Mouse (Mus musculus) forebrain, embryonic 14.5 days (tissue): ENCODE measurements around the gene Vps35. TPM values are rescaled to one million over a fixed set of nuclear protein-coding genes. Genes with fewer than 3 reads are reported as not detected.

ENCODE experiments used
- ATAC-seq: fragments of 200-750 bp; cut with Nextera tagmentation; 2 replicates; pipeline ENCODE4 v1.8.0; 2017; ENCODE audit warnings: mild to moderate bottlenecking, moderate library complexity
- DNase-seq: peaks from one replicate; pipeline ENCODE4 v3.0.0-alpha.2; 2015; ENCODE audit warnings: low spot score
- H3K27ac ChIP-seq: fragments of 300-500 bp; sonication (generic); 2 replicates; pipeline ENCODE4 v1.5.1; 2014; ENCODE audit warnings: low read depth, mild to moderate bottlenecking, control low read depth, low read length, moderate library complexity
- H3K27me3 ChIP-seq: fragments of 300-500 bp; sonication (generic); replicated peaks from 2 replicates; pipeline ENCODE4 v1.6.1; 2014; ENCODE audit warnings: low read length, control low read depth, mixed read lengths; ENCODE audit not compliant: control insufficient read depth, insufficient read depth
- H3K36me3 ChIP-seq: fragments of 300-500 bp; sonication (generic); 2 replicates; pipeline ENCODE4 v1.6.1; 2014; ENCODE audit warnings: low read length, control low read depth; ENCODE audit not compliant: control insufficient read depth, insufficient read depth
- H3K4me1 ChIP-seq: fragments of 300-500 bp; sonication (generic); 2 replicates; pipeline ENCODE4 v1.6.1; 2014; ENCODE audit warnings: antibody characterized with exemption, low read length, control low read depth; ENCODE audit not compliant: control insufficient read depth, insufficient read depth
- H3K4me2 ChIP-seq: fragments of 300-500 bp; sonication (generic); 2 replicates; pipeline ENCODE4 v1.6.1; 2014; ENCODE audit warnings: mild to moderate bottlenecking, control low read depth, low read length
- H3K4me3 ChIP-seq: fragments of 300-500 bp; sonication (generic); 2 replicates; pipeline ENCODE4 v1.5.1; 2014; ENCODE audit warnings: low read depth, low read length, control low read depth
- H3K9ac ChIP-seq: fragments of 300-500 bp; sonication (generic); 2 replicates; pipeline ENCODE4 v1.6.1; 2014; ENCODE audit warnings: mild to moderate bottlenecking, low read length, control low read depth, moderate library complexity
- H3K9me3 ChIP-seq: fragments of 300-500 bp; sonication (generic); replicated peaks from 2 replicates; pipeline ENCODE4 v1.6.1; 2016; ENCODE audit warnings: low read length, control low read depth, mixed read lengths; ENCODE audit not compliant: control insufficient read depth
- WGBS: fragments of 180-500 bp; shearing (Covaris S2); extraction: QIAGEN DNeasy Blood & Tissue Kit; methylation state at CpG from one replicate; pipeline ENCODE4 v1.1.7; 2014; 5-methylcytosine and 5-hydroxymethylcytosine counted together
- polyA plus RNA-seq: library from polyadenylated mRNA; unstranded; fragments of >200 nt; fragmentation: Nextera tagmentation; extraction: Ambion mirVana; gene quantifications from 2 replicates; pipeline ENCODE4 v1.2.1, GENCODE M21; 2014

The Vps35 gene
- polyA plus RNA-seq, 1 experiment from 2014 or later, result 183 TPM

DNA sequence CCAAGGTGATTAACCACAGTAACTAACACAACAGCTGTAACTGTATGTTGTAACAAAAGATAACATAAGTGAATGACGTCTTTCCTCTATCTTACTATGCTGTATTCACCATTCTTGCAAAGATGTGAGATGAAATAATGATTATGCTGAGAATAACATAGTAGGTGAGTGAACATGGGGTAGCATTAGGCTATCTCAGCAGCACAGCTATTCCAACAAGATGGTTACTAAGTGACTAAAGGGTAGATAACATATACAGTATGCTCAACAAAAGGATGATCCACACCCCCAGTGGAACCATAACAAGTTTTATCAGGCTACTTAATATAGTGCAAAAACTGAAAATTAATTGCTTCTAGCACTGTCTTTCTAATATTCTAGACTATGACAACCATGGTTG lies 12.8 kb downstream of the Vps35 start:
- H3K4me1 ChIP-seq, result no peaks in the 10 kb centered on the region
- H3K9ac ChIP-seq, result no peak overlapping the region
- H3K27me3 ChIP-seq, result no peaks in the 10 kb centered on the region
- WGBS, result 93% methylated on average over 1 of the region's 1 CpGs
- DNase-seq, result no peak
- H3K9me3 ChIP-seq, result no peaks in the 10 kb centered on the region
- no peak overlapping the region for H3K27ac ChIP-seq
- no peak overlapping the region for H3K4me2 ChIP-seq
- no peak for ATAC-seq
- no peak overlapping the region for H3K4me3 ChIP-seq
- peaks cover 60% of the 10 kb centered on the region for H3K36me3 ChIP-seq

DNA sequence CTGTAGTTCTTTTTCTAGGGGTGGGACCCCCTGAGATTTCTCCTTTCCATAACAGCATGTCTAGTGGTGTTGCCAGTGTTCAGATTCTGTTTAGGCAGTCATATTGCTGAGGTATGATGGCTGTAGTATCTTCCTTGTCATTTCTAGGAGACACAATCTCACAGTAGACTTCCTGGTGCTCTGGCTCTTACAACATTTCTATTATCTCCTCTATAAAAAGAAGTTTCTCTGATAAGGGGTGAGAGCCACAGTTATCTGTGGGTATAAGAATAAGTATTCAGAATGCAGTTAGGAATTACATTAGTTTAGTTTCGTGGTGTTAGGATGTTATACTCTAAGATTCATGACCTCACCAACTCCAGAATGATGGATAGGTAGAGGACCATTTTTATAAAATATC lies 72.3 kb downstream of the Vps35 start:
- Histone ChIP-seq H3K9me3 (no peaks in the 10 kb centered on the region), H3K4me2 (no peak overlapping the region), H3K27ac (no peak overlapping the region), H3K4me3 (no peak overlapping the region), H3K9ac (no peak overlapping the region), H3K36me3 (no peaks in the 10 kb centered on the region), H3K27me3 (no peaks in the 10 kb centered on the region), H3K4me1 (no peaks in the 10 kb centered on the region)
- DNase-seq (no peak), ATAC-seq (no peak)
- 67% methylated on average over 1 of the region's 1 CpGs for WGBS

DNA sequence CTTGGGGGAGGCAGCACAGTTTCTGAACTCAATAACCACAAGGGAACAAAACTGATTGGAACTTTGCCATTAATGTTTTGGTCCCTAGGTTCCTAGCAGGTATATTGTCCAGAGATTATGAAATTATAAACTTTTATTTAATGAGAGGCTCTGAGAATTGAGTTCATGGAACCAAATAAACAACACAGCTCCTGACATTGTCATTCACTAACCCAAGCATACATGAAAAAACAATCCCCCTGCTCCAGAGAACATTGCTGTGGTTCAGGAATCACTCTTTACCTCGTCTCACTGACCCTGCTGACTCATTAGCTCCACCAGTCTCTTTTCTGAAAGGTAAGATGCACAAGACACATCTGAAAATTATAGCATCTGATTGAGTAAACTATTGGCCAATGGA lies 73.9 kb downstream of the Vps35 start, which contains the start of gene Olfr371:
Gene Olfr371, plus strand, starts transcription at position 301 of the 400 bp plus-strand sequence.
- Histone ChIP-seq H3K4me2 (no peak within 1 kb of the TSS), H3K9me3 (no peaks in the 10 kb centered on the region), H3K4me1 (no peaks in the 10 kb centered on the region), H3K27me3 (no peaks in the 10 kb centered on the region), H3K4me3 (no peak within 1 kb of the TSS), H3K27ac (no peak within 1 kb of the TSS), H3K36me3 (no peaks in the 10 kb centered on the region), H3K9ac (no peak within 1 kb of the TSS)
- DNase-seq (no peak), ATAC-seq (no peak)
- WGBS, result 25% methylated on average over 1 of the region's 1 CpGs

DNA sequence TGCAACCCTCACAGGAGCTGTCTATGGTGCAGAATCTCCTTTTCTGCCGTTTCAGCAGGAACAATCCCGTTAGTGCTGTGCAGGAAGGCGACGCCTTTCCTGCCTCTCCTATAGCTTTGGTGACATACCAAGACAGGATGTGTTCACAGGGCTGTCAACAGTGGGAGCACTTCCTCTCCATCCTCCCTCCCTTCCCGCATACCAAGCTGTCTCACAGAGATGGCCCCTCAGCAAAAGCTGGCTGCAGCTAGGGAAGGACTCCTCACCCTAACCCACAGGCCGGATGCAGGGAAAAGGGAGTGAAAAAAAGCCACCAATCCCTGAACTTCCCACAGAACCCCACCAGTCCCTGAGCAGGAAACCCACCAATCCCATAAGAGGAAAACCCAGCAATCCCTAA lies 78.6 kb downstream of the Vps35 start:
- WGBS, result 59% methylated on average over 6 of the region's 6 CpGs
- H3K9me3 ChIP-seq, result no peaks in the 10 kb centered on the region
- H3K36me3 ChIP-seq, result no peaks in the 10 kb centered on the region
- ATAC-seq (no peak), DNase-seq (peak; percentile 3)
- H3K27me3 ChIP-seq, result no peaks in the 10 kb centered on the region
- no peak overlapping the region for H3K9ac ChIP-seq
- no peaks in the 10 kb centered on the region for H3K4me1 ChIP-seq
- H3K4me3 ChIP-seq, result no peak overlapping the region
- H3K27ac ChIP-seq, result no peak overlapping the region
- no peak overlapping the region for H3K4me2 ChIP-seq

DNA sequence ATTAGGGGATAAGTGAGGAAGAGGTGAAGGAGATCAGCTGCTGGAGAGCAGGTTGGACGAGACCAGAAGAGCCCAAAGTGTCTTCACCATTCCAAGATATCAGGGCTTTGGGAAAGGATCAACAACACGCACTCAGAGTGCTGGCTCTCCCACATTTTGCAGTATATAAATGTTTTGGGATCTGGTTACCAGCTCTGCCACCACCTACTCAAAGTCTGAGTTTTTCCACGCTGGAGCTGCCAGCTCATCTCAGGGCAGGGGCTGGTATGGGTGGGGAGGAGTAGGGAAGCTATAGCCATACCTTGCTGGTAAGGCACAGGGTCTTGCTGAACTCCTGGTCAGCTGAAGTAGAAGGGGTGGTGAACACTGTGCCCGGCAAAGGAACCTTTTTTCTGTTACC lies 79.4 kb downstream of the Vps35 start:
- no peak overlapping the region for H3K27ac ChIP-seq
- DNase-seq, result no peak
- 75% methylated on average over 4 of the region's 4 CpGs for WGBS

More for the DNA sequence above, 79.4 kb downstream of the Vps35 start:
- Histone ChIP-seq H3K27me3 (no peaks in the 10 kb centered on the region), H3K4me1 (no peaks in the 10 kb centered on the region), H3K4me3 (no peak overlapping the region), H3K9ac (no peak overlapping the region), H3K4me2 (no peak overlapping the region), H3K36me3 (no peaks in the 10 kb centered on the region), H3K9me3 (no peaks in the 10 kb centered on the region)
- no peak for ATAC-seq

Other genes starting within 250 kb of the Vps35 start
- gene Fbxw9, start 239.7 kb downstream of the Vps35 start, polyA plus RNA-seq, result 46.5 and 56.2 TPM in 2 replicates
- 0.88 TPM in 1 of 2 replicates, not detected in the other for gene Gm5741, start 231.8 kb downstream of the Vps35 start, polyA plus RNA-seq
- gene Dhps, start 228.0 kb downstream of the Vps35 start, polyA plus RNA-seq, result 83.4 and 85.3 TPM in 2 replicates
- 147 and 170 TPM in 2 replicates for gene Wdr83os, start 219.1 kb downstream of the Vps35 start, polyA plus RNA-seq
- gene Wdr83, start 218.5 kb downstream of the Vps35 start, polyA plus RNA-seq, result 49.7 and 50.1 TPM in 2 replicates
- gene Man2b1, start 216.5 kb downstream of the Vps35 start, polyA plus RNA-seq, result 10.8 and 14.5 TPM in 2 replicates
- 1.7 and 2.7 TPM in 2 replicates for gene Zfp791, start 176.7 kb downstream of the Vps35 start, polyA plus RNA-seq
- gene Cks1brt, start 147.9 kb downstream of the Vps35 start, polyA plus RNA-seq, result not detected in 2 replicates
- gene Olfr371, start 73.8 kb downstream of the Vps35 start, polyA plus RNA-seq, result not detected in 2 replicates
- gene Orc6, start 170 bp downstream of the Vps35 start, polyA plus RNA-seq, result 101 and 105 TPM in 2 replicates
- gene Mylk3, start 86.5 kb upstream of the Vps35 start, polyA plus RNA-seq, result 0.60 and 0.63 TPM in 2 replicates
- gene 4921524J17Rik, start 133.0 kb upstream of the Vps35 start, polyA plus RNA-seq, result 64.7 and 71.6 TPM in 2 replicates
- 29.1 and 37.3 TPM in 2 replicates for gene Gpt2, start 192.8 kb upstream of the Vps35 start, polyA plus RNA-seq